Mouse (Mus musculus) gastrocnemius, postnatal 14 days (tissue): Measurements from ENCODE around the gene Wnt7b. TPM values are rescaled to one million over a fixed set of nuclear protein-coding genes. Genes with fewer than 3 reads are reported as not detected.

Experiments used
- DNase-seq: peaks from one replicate; pipeline ENCODE4 v3.0.0; 2021; ENCODE audit warnings: mixed read lengths
- intact Hi-C: fragments of 180-260 bp; cut with DNase I; formaldehyde crosslinking; loops from one replicate; pipeline ENCODE4 v1.15.1; 2025; ENCODE audit warnings: low total_unique reads
- total RNA-seq, 2 experiments: library from RNA; stranded (reverse); gene quantifications; 2 replicates each; pipeline ENCODE4 v1.2.3; 2021

Gene Wnt7b
- total RNA-seq, 2 experiments from 2014 or later = 0.09 to 0.12 TPM

GRCm38 (mm10) chr15:85534646-85535045 lies 47.6 kb downstream of the Wnt7b start:
- no peak for DNase-seq
- intact Hi-C loops = no loop called here

- no peak for DNase-seq
- intact Hi-C loops = no loop called here
These were observed 48.1 kb downstream of the Wnt7b start for GRCm38 (mm10) chr15:85534215-85534614.

GRCm38 (mm10) chr15:85532063-85532462 lies 50.2 kb downstream of the Wnt7b start:
- intact Hi-C loops = no loop called here
- no peak for DNase-seq

GRCm38 (mm10) chr15:85529911-85530310 lies 52.4 kb downstream of the Wnt7b start:
- DNase-seq = no peak
- intact Hi-C loops = no loop called here

- intact Hi-C loops = no loop called here
- no peak for DNase-seq
These were observed 57.8 kb downstream of the Wnt7b start for GRCm38 (mm10) chr15:85524404-85524950.

- intact Hi-C loops = no loop called here
These were observed 58.9 kb downstream of the Wnt7b start for GRCm38 (mm10) chr15:85523173-85523991.

GRCm38 (mm10) chr15:85519438-85519837 lies 62.8 kb downstream of the Wnt7b start:
- no peak for DNase-seq
- intact Hi-C loops = no loop called here

More at GRCm38 (mm10) chr15:85523173-85523991, 58.9 kb downstream of the Wnt7b start:
- DNase-seq = peak; percentile 73

GRCm38 (mm10) chr15:85507370-85508014 lies 74.8 kb downstream of the Wnt7b start:
- intact Hi-C loops = no loop called here
- DNase-seq = no peak

GRCm38 (mm10) chr15:85506680-85507079 lies 75.6 kb downstream of the Wnt7b start:
- intact Hi-C loops = no loop called here
- DNase-seq = no peak

- intact Hi-C loops = no loop called here
These were observed 77.0 kb downstream of the Wnt7b start for GRCm38 (mm10) chr15:85505118-85505925.

GRCm38 (mm10) chr15:85503127-85503526 lies 79.1 kb downstream of the Wnt7b start, which contains the start of gene 7530416G11Rik:
TSS of gene 7530416G11Rik (minus strand) at chr15:85503227.
- no peak for DNase-seq
- intact Hi-C loops = no loop called here

More at GRCm38 (mm10) chr15:85505118-85505925, 77.0 kb downstream of the Wnt7b start:
- DNase-seq = peak; percentile 86

- DNase-seq = no peak
- intact Hi-C loops = no loop called here
These were observed 82.0 kb downstream of the Wnt7b start for GRCm38 (mm10) chr15:85500267-85500666.

- intact Hi-C loops = no loop called here
- no peak for DNase-seq
These were observed 84.2 kb downstream of the Wnt7b start for GRCm38 (mm10) chr15:85497981-85498475.

- intact Hi-C loops = no loop called here
- DNase-seq = no peak
These were observed 84.7 kb downstream of the Wnt7b start for GRCm38 (mm10) chr15:85497548-85497947.

- intact Hi-C loops = no loop called here
- no peak for DNase-seq
These were observed 88.1 kb downstream of the Wnt7b start for GRCm38 (mm10) chr15:85494163-85494621.

GRCm38 (mm10) chr15:85489751-85490150 lies 92.5 kb downstream of the Wnt7b start:
- DNase-seq = no peak
- intact Hi-C loops = no loop called here

GRCm38 (mm10) chr15:85488900-85489299 lies 93.4 kb downstream of the Wnt7b start:
- intact Hi-C loops = no loop called here
- DNase-seq = no peak
